Mouse (Mus musculus): ENCODE results near the gene Tank. TPM values are rescaled to one million over a fixed set of nuclear protein-coding genes. Genes with fewer than 3 reads are reported as not detected.

Gene Tank
- polyA plus RNA-seq, 1 experiment from 2014 or later, result 39.8 TPM

GRCm38 (mm10) chr2:61681572-61681971 is 103.2 kb downstream of the Tank start:
- Histone ChIP-seq H3K27ac (ENCODE audit: low read depth, low read length) (no peak overlapping the region), H3K4me1 (ENCODE audit: control insufficient read depth, insufficient read depth, low read length) (no peaks in the 10 kb centered on the region), H3K9me3 (ENCODE audit: control insufficient read depth, low read length) (no peaks in the 10 kb centered on the region), H3K36me3 (ENCODE audit: control insufficient read depth, insufficient read depth, low read length) (no peaks in the 10 kb centered on the region), H3K27me3 (ENCODE audit: control insufficient read depth, insufficient read depth, low read length) (no peaks in the 10 kb centered on the region), H3K4me2 (ENCODE audit: low read depth) (no peak overlapping the region), H3K4me3 (ENCODE audit: low read depth, low read length) (no peak overlapping the region), H3K9ac (ENCODE audit: low read length) (no peak overlapping the region)
- DNase-seq (ENCODE audit: low spot score), result no peak
- ATAC-seq (ENCODE audit: insufficient read depth, low FRiP score, low TSS enrichment), result no peak
- WGBS, result 87% methylated on average over 1 of the region's 1 CpGs

- H3K4me2 ChIP-seq (ENCODE audit: low read depth), result no peak overlapping the region
- no peaks in the 10 kb centered on the region for H3K9me3 ChIP-seq (ENCODE audit: control insufficient read depth, low read length)
- H3K27me3 ChIP-seq (ENCODE audit: control insufficient read depth, insufficient read depth, low read length), result no peaks in the 10 kb centered on the region
- no peaks in the 10 kb centered on the region for H3K4me1 ChIP-seq (ENCODE audit: control insufficient read depth, insufficient read depth, low read length)
- H3K4me3 ChIP-seq (ENCODE audit: low read depth, low read length), result no peak overlapping the region
- H3K9ac ChIP-seq (ENCODE audit: low read length), result no peak overlapping the region
- ATAC-seq (ENCODE audit: insufficient read depth, low FRiP score, low TSS enrichment), result no peak
- no peak for DNase-seq (ENCODE audit: low spot score)
- no peak overlapping the region for H3K27ac ChIP-seq (ENCODE audit: low read depth, low read length)
- WGBS, result 85% methylated on average over 1 of the region's 1 CpGs
- H3K36me3 ChIP-seq (ENCODE audit: control insufficient read depth, insufficient read depth, low read length), result no peaks in the 10 kb centered on the region
Measured at GRCm38 (mm10) chr2:61686533-61686932, 108.1 kb downstream of the Tank start.

- ATAC-seq (ENCODE audit: insufficient read depth, low FRiP score, low TSS enrichment) (no peak), DNase-seq (ENCODE audit: low spot score) (no peak)
- Histone ChIP-seq H3K4me2 (ENCODE audit: low read depth) (no peak overlapping the region), H3K4me1 (ENCODE audit: control insufficient read depth, insufficient read depth, low read length) (no peaks in the 10 kb centered on the region), H3K36me3 (ENCODE audit: control insufficient read depth, insufficient read depth, low read length) (no peaks in the 10 kb centered on the region), H3K9me3 (ENCODE audit: control insufficient read depth, low read length) (no peaks in the 10 kb centered on the region), H3K27ac (ENCODE audit: low read depth, low read length) (no peak overlapping the region), H3K9ac (ENCODE audit: low read length) (no peak overlapping the region), H3K27me3 (ENCODE audit: control insufficient read depth, insufficient read depth, low read length) (no peaks in the 10 kb centered on the region), H3K4me3 (ENCODE audit: low read depth, low read length) (no peak overlapping the region)
- 94% methylated on average over 3 of the region's 3 CpGs for WGBS
Measured at GRCm38 (mm10) chr2:61689086-61689485, 110.7 kb downstream of the Tank start.

Other genes starting within 250 kb of the Tank start
- gene Psmd14, start 133.1 kb downstream of the Tank start, polyA plus RNA-seq (2014; fragmentation: Nextera tagmentation; extraction: Ambion mirVana), result 268 TPM in 2 replicates
- gene Tbr1, start 224.3 kb downstream of the Tank start, polyA plus RNA-seq (2014; fragmentation: Nextera tagmentation; extraction: Ambion mirVana), result 0.29 and 0.57 TPM in 2 replicates

Measured in neural tube, embryonic 11.5 days (tissue).